Mouse (Mus musculus) heart, postnatal 25 days (tissue): Measurements from ENCODE around the gene Olfr1245. TPM values are rescaled to one million over a fixed set of nuclear protein-coding genes. Genes with fewer than 3 reads are reported as not detected.
"Not testable (repeated sequence)": the region's sequence is repeated elsewhere in the genome, so short reads cannot be mapped to it uniquely, and the experiment has no call there.

Experiments
- DNase-seq: peaks from one replicate; pipeline ENCODE4 v3.0.0; 2022; ENCODE audit warnings: low spot score
- intact Hi-C: fragments of 180-260 bp; cut with DNase I; formaldehyde crosslinking; loops from one replicate; pipeline ENCODE4 v1.15.1; 2025
- total RNA-seq, 2 experiments: library from RNA; stranded (reverse); gene quantifications; 2 replicates each; pipeline ENCODE4 v1.2.3; 2021

Gene Olfr1245
- total RNA-seq = not detected

DNA sequence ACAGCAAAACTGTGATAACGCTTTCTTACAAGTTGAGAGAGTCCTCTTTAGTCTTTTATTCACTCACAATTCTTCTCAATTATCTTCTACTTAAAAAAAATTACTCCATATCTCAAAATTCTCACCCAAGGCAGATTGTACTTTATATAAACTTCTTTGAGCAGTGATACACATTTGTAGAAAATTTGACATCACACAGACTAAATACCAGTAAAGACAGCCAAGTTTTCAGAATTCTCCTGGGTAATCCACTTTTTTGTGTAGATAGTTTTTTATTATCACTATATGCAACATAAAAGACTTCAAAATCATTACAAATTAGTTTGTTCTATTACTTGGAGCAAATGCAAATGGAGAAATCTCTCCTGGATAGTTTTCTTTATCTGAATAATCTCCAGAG lies at the start of gene Olfr1245:
Gene Olfr1245 (minus strand): TSS at position 101 of the 400 bp plus-strand sequence.
- no peak for DNase-seq
- intact Hi-C loops = no loop called here

- DNase-seq, intact Hi-C loops: not testable (repeated sequence)
Observed at GRCm38 (mm10) chr2:89618145-89618544, 39.9 kb upstream of the Olfr1245 start, which contains the start of gene Olfr1248. Olfr1248 (minus strand) TSS chr2:89618245.

DNA sequence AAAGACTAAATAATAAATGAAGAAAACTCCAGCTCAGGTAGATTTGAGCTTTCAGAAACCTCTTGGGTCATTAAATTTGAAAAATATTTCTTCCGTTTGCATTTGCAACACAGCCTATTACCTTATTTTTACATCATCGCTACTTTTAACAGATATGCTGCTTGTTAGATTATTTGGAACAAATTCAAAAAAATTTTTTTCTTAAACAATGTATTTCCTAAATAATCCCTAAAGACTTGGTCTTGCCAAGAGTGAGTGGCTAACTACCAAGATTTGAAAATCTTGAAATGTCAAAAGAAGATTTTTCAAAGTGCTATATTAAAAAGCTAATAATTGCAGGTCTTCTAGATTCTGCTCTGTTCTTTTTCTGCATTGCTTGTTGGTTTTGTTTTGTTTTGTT lies 35.8 kb upstream of the Olfr1245 start, which contains the start of gene Olfr1247:
Gene Olfr1247 (minus strand): TSS at position 101 of the 400 bp plus-strand sequence.
- no peak for DNase-seq
- intact Hi-C loops = no loop called here

GRCm38 (mm10) chr2:89593057-89593456 lies 14.8 kb upstream of the Olfr1245 start, which contains the start of gene Olfr1246:
Olfr1246 (minus strand) TSS chr2:89593157.
- no peak for DNase-seq
- intact Hi-C loops = no loop called here

DNA sequence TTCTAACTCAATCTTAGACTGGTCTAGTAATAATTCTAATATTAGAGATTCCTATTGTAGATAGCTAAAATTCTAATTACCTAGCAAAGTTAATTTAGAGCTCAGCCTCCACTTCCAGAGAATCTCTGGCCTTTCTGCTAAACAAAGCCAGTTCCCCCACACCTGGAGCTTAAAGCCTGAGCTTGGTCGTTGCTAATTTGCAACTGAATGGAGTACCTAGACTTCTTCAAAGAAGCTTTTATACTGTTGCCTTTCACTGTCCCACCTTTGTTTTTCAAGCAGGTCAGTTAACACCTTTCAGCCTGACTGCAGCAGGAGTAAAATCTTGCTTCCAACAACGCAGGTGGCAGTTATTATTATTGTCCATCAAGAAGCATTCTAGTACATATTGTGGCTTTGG lies 15.5 kb downstream of the Olfr1245 start:
- intact Hi-C loops, DNase-seq: not testable (repeated sequence)

- DNase-seq = no peak
- intact Hi-C loops = no loop called here
Observed at GRCm38 (mm10) chr2:89544516-89544915, 33.7 kb downstream of the Olfr1245 start.

GRCm38 (mm10) chr2:89539923-89540322 lies 38.3 kb downstream of the Olfr1245 start:
- intact Hi-C loops = no loop called here
- no peak for DNase-seq

GRCm38 (mm10) chr2:89531387-89531786 lies 46.9 kb downstream of the Olfr1245 start, which contains the start of gene Olfr1243:
Olfr1243 (minus strand) TSS chr2:89531487.
- intact Hi-C loops = no loop called here
- no peak for DNase-seq

Other genes starting within 250 kb of the Olfr1245 start
- gene Olfr1232, start 248.8 kb downstream of the Olfr1245 start, total RNA-seq = not detected
- not detected for gene Olfr1233, start 236.0 kb downstream of the Olfr1245 start, total RNA-seq
- gene Olfr1234, start 213.6 kb downstream of the Olfr1245 start, total RNA-seq = not detected
- gene Olfr1238, start 168.8 kb downstream of the Olfr1245 start, total RNA-seq = not detected
- gene Olfr1239, start 158.0 kb downstream of the Olfr1245 start, total RNA-seq = not detected
- not detected for gene Olfr1240, start 135.4 kb downstream of the Olfr1245 start, total RNA-seq
- not detected for gene Olfr1241, start 91.3 kb downstream of the Olfr1245 start, total RNA-seq
- gene Olfr1242, start 80.1 kb downstream of the Olfr1245 start, total RNA-seq = not detected
- gene Olfr1243, start 47.0 kb downstream of the Olfr1245 start, total RNA-seq = not detected
- not detected for gene Olfr1246, start 14.7 kb upstream of the Olfr1245 start, total RNA-seq
- gene Olfr1247, start 35.7 kb upstream of the Olfr1245 start, total RNA-seq = not detected
- gene Olfr1248, start 39.8 kb upstream of the Olfr1245 start, total RNA-seq = not detected
- gene Olfr1249, start 56.5 kb upstream of the Olfr1245 start, total RNA-seq = not detected
- not detected for gene Olfr1250, start 83.0 kb upstream of the Olfr1245 start, total RNA-seq
- gene Olfr1251, start 93.5 kb upstream of the Olfr1245 start, total RNA-seq = not detected
- not detected for gene Olfr1252, start 146.6 kb upstream of the Olfr1245 start, total RNA-seq
- not detected for gene Olfr1253, start 178.6 kb upstream of the Olfr1245 start, total RNA-seq
- not detected for gene Olfr1254, start 215.2 kb upstream of the Olfr1245 start, total RNA-seq
- gene Olfr1255, start 233.6 kb upstream of the Olfr1245 start, total RNA-seq = not detected